Mouse (Mus musculus) ES-E14 (cell line): ENCODE measurements around the gene Myo10. TPM values are rescaled to one million over a fixed set of nuclear protein-coding genes. Genes with fewer than 3 reads are reported as not detected.
A peak's percentile ranks its signal among the peaks of the same experiment; 100 is the strongest.

ENCODE experiments used
- DNase-seq: peaks from one replicate; pipeline ENCODE4 v3.0.0-alpha.2; 2013; ENCODE audit warnings: low read depth, low spot score
- H3K27ac ChIP-seq: 2 replicates; pipeline ENCODE4 v1.5.1; 2012; ENCODE audit warnings: low read depth, mild to moderate bottlenecking, low read length, moderate library complexity, mixed read lengths; ENCODE audit not compliant: poor library complexity, insufficient read depth, severe bottlenecking
- H3K36me3 ChIP-seq: 2 replicates; pipeline ENCODE4 v1.6.1; 2012; ENCODE audit warnings: mild to moderate bottlenecking, low read length, moderate library complexity, mixed read lengths; ENCODE audit not compliant: control insufficient read depth, poor library complexity, insufficient read depth, severe bottlenecking
- H3K4me1 ChIP-seq, 2 experiments: fragments of 150-350 bp in 1 of 2; sonication (generic) in 1 of 2; 2 replicates each; pipeline ENCODE4 v1.6.1; 2012; ENCODE audit warnings: low read length in 2 of 2, mild to moderate bottlenecking in 1 of 2, mixed read lengths in 1 of 2; ENCODE audit not compliant: control insufficient read depth in 2 of 2, insufficient read depth in 2 of 2, poor library complexity in 1 of 2
- H3K4me3 ChIP-seq, 2 experiments: fragments of 150-350 bp in 1 of 2; sonication (generic) in 1 of 2; 2 replicates each; pipeline ENCODE4 v1.5.1; 2012; ENCODE audit warnings: low read length in 2 of 2, low read depth in 1 of 2, mild to moderate bottlenecking in 1 of 2, mixed read lengths in 1 of 2; ENCODE audit not compliant: insufficient read depth in 1 of 2, poor library complexity in 1 of 2, severe bottlenecking in 1 of 2
- H3K9ac ChIP-seq: 2 replicates; pipeline ENCODE4 v1.6.1; 2012; ENCODE audit warnings: low read depth, mild to moderate bottlenecking, low read length, mixed read lengths; ENCODE audit not compliant: poor library complexity, insufficient read depth, severe bottlenecking
- H3K9me3 ChIP-seq: fragments of 150-350 bp; sonication (generic); 2 replicates; pipeline ENCODE4 v1.6.1; 2012; ENCODE audit warnings: low read depth, mild to moderate bottlenecking, low read length; ENCODE audit not compliant: control insufficient read depth, insufficient read depth
- CHD2 ChIP-seq: IDR thresholded peaks from 2 replicates; pipeline ENCODE4 v1.6.1; 2014; ENCODE audit warnings: mild to moderate bottlenecking, low read depth, low read length, inconsistent platforms
- HCFC1 ChIP-seq: IDR thresholded peaks from 2 replicates; pipeline ENCODE4 v1.6.1; 2012; ENCODE audit warnings: low read length, inconsistent platforms, borderline replicate concordance; ENCODE audit not compliant: insufficient read depth
- MAFK ChIP-seq: IDR thresholded peaks from 2 replicates; pipeline ENCODE4 v1.6.1; 2014; ENCODE audit warnings: mild to moderate bottlenecking, low read depth, low read length, inconsistent platforms; ENCODE audit not compliant: insufficient read depth
- ZC3H11A ChIP-seq: IDR thresholded peaks from 2 replicates; pipeline ENCODE4 v1.6.1; 2012; ENCODE audit warnings: low read depth, mild to moderate bottlenecking, inconsistent platforms, low read length, borderline replicate concordance
- ZNF384 ChIP-seq: IDR thresholded peaks from 2 replicates; pipeline ENCODE4 v1.6.1; 2012; ENCODE audit warnings: low read depth, low read length, inconsistent platforms
- in situ Hi-C, 2 experiments: fragments of 600-800 bp; cut with MboI; formaldehyde crosslinking; loops; one replicate each; pipeline ENCODE4 v1.15.1; 2025; ENCODE audit warnings: low sequenced_read_pairs in 2 of 2, inconsistent platforms in 1 of 2; ENCODE audit not compliant: unreplicated experiment in 2 of 2
- total RNA-seq: library from RNA; depleted of rRNA; stranded (reverse); fragments of 300-350 nt; gene quantifications from 2 replicates; pipeline ENCODE4 v1.2.3, GENCODE M21; 2012

The Myo10 gene
- total RNA-seq, 1 experiment: 133 TPM

DNA sequence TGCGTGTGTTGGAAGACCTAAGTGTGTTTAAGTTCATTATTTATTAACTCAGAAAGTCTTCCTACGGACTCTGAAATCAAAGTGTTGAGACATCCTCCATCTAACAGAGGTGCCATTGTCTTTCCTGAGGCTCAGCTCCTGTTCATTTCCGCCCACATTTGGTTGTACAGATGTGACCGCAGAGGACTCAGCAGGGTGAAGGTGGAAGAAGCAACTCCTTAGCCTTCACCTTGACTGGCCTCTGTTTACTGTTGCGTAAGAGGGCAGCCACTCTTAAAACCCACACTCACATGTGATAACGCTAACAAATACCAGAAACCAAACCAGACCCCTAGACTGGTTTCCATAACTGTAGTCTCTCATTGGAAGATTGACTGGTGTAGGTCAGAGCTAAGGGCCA is 9.0 kb downstream of the Myo10 start:
- DNase-seq: no peak
- H3K9me3 ChIP-seq: no peaks in the 10 kb centered on the region
- no peak overlapping the region for H3K9ac ChIP-seq
- in situ Hi-C loops: no loop called here
- no peak for TF ChIP-seq MAFK
- no peak for TF ChIP-seq ZC3H11A
- TF ChIP-seq ZNF384: no peak
- TF ChIP-seq CHD2: no peak
- H3K36me3 ChIP-seq: no peaks in the 10 kb centered on the region
- H3K4me1 ChIP-seq: peaks cover 17 to 21% of the 10 kb centered on the region in 2 experiments
- H3K27ac ChIP-seq: no peak overlapping the region
- no peak overlapping the region for H3K4me3 ChIP-seq

DNA sequence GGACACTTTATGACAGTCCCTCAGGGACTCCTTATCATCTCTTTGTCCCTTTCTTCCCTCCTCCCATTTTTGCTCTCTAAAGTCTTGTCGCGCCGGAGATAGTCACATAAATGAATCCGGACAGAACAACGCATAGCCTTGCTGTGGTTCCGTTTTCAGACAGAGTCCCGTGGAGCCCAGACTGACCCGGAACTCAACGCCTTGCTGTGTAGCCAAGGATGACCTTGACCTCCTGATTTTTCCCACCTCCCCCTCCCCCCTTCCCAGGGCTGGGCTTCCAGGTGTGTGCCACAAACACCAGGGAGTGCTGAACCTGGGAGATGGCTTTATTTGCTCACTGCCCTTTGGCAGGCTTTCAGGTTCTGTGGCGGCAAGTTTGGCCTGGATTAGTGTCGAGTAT is 10.6 kb downstream of the Myo10 start:
- Histone ChIP-seq H3K9ac (no peak overlapping the region), H3K27ac (no peak overlapping the region), H3K9me3 (no peaks in the 10 kb centered on the region), H3K4me1 (peaks cover 18 to 22% of the 10 kb centered on the region in 2 experiments), H3K4me3 (peak overlapping the region in 1 of 2 experiments; percentile 48; a peak in 2 of 4 replicates), H3K36me3 (no peaks in the 10 kb centered on the region)
- no peak for TF ChIP-seq ZC3H11A
- TF ChIP-seq ZNF384: no peak
- no peak for TF ChIP-seq HCFC1
- no peak for TF ChIP-seq CHD2
- TF ChIP-seq MAFK: no peak
- DNase-seq: peak; percentile 28
- in situ Hi-C loops: no loop called here

DNA sequence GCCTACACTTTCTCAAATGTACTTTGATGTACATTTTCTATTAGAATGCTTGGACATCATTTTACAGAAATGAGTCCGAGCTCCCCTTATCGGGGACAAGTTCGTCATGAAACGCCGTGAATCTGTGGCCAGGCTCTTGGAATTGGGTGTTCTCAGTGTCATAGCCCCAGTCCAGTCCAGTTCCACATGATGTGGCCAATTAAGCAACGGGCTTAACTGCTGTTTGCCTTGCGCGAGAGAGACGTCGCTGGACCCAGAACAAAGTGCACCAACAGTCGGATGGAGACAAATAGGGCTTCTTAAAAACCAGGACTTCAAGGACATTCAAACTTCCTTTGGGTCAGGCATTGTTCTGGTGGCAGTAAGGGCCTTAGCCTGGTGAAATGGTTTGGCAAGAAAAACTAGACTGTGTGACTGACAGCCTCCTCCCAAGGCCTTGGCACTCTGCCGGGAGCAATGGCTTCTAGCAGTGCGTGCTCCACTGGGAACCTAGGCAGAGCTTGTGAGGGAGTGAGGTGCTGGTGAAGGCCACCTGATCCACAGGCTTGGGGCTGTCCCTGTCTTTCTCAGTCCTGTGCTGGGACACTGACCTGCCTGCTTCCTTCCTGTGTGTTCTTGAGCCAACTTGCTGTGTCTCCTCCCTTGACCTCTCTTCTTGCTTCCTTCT is 11.5 kb downstream of the Myo10 start:
- no peak for DNase-seq
- Histone ChIP-seq H3K4me1 (peaks cover 18 to 22% of the 10 kb centered on the region in 2 experiments), H3K9me3 (no peaks in the 10 kb centered on the region), H3K36me3 (no peaks in the 10 kb centered on the region), H3K27ac (no peak overlapping the region), H3K9ac (no peak overlapping the region), H3K4me3 (no peak overlapping the region)
- TF ChIP-seq CHD2 (no peak), MAFK (no peak), HCFC1 (no peak), ZC3H11A (no peak), ZNF384 (no peak)
- in situ Hi-C loops: no loop called here

DNA sequence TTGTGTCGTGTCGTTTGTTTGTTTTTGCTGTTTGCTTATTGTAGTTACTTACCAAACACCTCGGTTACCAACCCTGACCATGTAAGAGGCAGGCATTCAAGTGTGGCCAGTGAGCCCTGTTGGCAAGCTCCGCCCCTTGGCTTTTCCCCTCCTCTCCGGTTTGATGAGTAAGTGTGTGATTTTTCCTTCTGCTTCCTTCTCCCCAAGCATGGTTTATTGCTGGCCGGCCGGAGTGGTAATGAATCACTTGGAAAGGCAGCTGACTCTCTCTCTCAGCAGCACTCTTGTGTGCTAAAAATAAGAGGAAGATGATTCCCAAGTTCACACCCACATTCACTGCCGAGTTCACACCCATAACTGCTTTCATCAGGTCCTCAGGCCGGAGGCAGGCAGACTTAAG is 15.4 kb downstream of the Myo10 start:
- Histone ChIP-seq H3K36me3 (no peaks in the 10 kb centered on the region), H3K4me1 (peaks cover 12 to 15% of the 10 kb centered on the region in 2 experiments), H3K27ac (no peak overlapping the region), H3K9me3 (no peaks in the 10 kb centered on the region), H3K4me3 (no peak overlapping the region), H3K9ac (no peak overlapping the region)
- in situ Hi-C loops: no loop called here
- no peak for DNase-seq
- TF ChIP-seq ZC3H11A (no peak), MAFK (no peak), HCFC1 (no peak), ZNF384 (no peak), CHD2 (no peak)

DNA sequence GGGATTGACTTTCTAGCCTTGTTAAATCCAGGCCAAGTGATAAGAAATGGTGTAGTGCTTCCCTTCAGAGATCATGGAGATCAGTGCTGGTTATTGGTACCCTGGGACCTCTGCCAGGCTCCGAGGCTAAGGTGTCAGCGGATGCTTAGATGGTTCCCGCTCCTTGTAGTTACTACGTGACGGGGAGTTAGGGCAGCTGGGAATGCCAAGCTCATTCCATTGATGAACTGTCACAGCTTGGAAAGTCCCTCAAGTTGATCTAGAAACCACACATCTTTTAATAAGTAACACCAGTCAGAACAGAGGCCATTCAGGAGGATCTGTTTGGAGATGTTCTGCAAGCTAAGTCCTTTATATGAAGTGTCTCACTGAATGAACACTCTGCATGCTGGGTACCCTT is 16.9 kb downstream of the Myo10 start:
- Histone ChIP-seq H3K4me3 (no peak overlapping the region), H3K9ac (no peak overlapping the region), H3K4me1 (peaks cover 4 to 5% of the 10 kb centered on the region in 2 experiments; a peak in 2 of 4 replicates), H3K36me3 (no peaks in the 10 kb centered on the region), H3K9me3 (no peaks in the 10 kb centered on the region), H3K27ac (no peak overlapping the region)
- TF ChIP-seq MAFK (no peak), HCFC1 (no peak), CHD2 (no peak), ZNF384 (no peak), ZC3H11A (no peak)
- no peak for DNase-seq
- in situ Hi-C loops: no loop called here
